Comparison of ENCODE assay signal across 8 mouse cellular contexts in the genomic region with DNA sequence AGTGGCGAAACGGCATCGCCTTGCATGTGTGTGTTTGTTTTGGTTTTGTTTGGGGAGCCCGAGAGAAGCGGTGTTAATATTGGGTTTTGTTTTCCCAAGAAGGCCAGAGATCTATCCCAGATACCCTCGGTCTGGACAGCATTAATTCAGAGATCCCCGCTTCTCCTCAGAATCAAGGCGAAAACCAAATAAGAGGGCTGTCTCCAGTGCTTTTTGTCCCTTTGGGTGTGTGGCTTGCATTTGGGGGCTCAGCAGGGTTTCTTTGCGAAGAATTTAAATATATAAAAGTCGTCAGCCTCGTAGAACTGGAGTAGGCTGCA. TPM values are rescaled to one million over a fixed set of nuclear protein-coding genes. Genes with fewer than 3 reads are reported as not detected.
DNase-seq lines count a peak whose midpoint lies in the region; ATAC-seq and TF ChIP-seq lines count a peak whose summit lies in the region.

No protein-coding gene starts in this region.

- DNase-seq in layer of hippocampus, adult 2 months (ENCODE audit: low spot score in 2 of 2), result no peak
- no peak for DNase-seq in layer of hippocampus, adult 9-11 months
- no peak for DNase-seq in adrenal gland, adult (ENCODE audit: inconsistent age in 2 of 2, low spot score in 1 of 2)
- DNase-seq in layer of hippocampus, postnatal 10 days (ENCODE audit: low spot score in 2 of 2), result no peak
- no peak for DNase-seq in urinary bladder, postnatal 4 days (ENCODE audit: low spot score in 2 of 2)

- no peak for TF ChIP-seq CTCF in layer of hippocampus, adult 2 months (conservative IDR thresholded peaks at IDR 0.05)
- TF ChIP-seq CTCF in cortical plate, adult 2 months (IDR thresholded peaks at IDR 0.05; ENCODE audit: extremely low read depth, insufficient read depth, low read length), result no peak

- peak overlapping the region; percentile 92 for H3K4me2 ChIP-seq in hindbrain, embryonic 16.5 days (ENCODE audit: low read length)
- H3K4me2 ChIP-seq in midbrain, embryonic 16.5 days (ENCODE audit: low read length), result peak overlapping the region; percentile 91

- no peak for TF ChIP-seq POLR2A in cortical plate, adult 2 months (IDR thresholded peaks at IDR 0.05; ENCODE audit: extremely low read depth, insufficient read depth, low read length)

- H3K27ac ChIP-seq in layer of hippocampus, adult 2 months, result peak overlapping the region; percentile 87
- no peak overlapping the region for H3K27ac ChIP-seq in cortical plate, adult 2 months (ENCODE audit: insufficient read depth, low read length)
- peak overlapping the region; percentile 75; the same call in 1 of the 2 replicates for H3K27ac ChIP-seq in hindbrain, embryonic 16.5 days (ENCODE audit: low read depth, low read length)
- peak overlapping the region; percentile 75; the same call in 1 of the 2 replicates for H3K27ac ChIP-seq in midbrain, embryonic 16.5 days (ENCODE audit: low read length)

- H3K9me3 ChIP-seq in hindbrain, embryonic 16.5 days (ENCODE audit: control insufficient read depth, low read length), result no peaks in the 10 kb centered on the region
- H3K9me3 ChIP-seq in midbrain, embryonic 16.5 days (replicated peaks; ENCODE audit: control insufficient read depth, low read length, poor library complexity, severe bottlenecking), result no peaks in the 10 kb centered on the region

- H3K4me3 ChIP-seq in layer of hippocampus, adult 2 months, result peak overlapping the region; percentile 95
- H3K4me3 ChIP-seq in cortical plate, adult 2 months (ENCODE audit: insufficient read depth, low read length), result peak overlapping the region; percentile 100
- peak overlapping the region; percentile 83 for H3K4me3 ChIP-seq in hindbrain, embryonic 16.5 days (ENCODE audit: low read length)
- peak overlapping the region; percentile 97 for H3K4me3 ChIP-seq in midbrain, embryonic 16.5 days (ENCODE audit: low read depth, low read length)

- ATAC-seq in hindbrain, embryonic 16.5 days, result no peak
- ATAC-seq in midbrain, embryonic 16.5 days, result no peak

- peak overlapping the region; percentile 92 for H3K9ac ChIP-seq in hindbrain, embryonic 16.5 days (ENCODE audit: low read depth, low read length)
- peak overlapping the region; percentile 93 for H3K9ac ChIP-seq in midbrain, embryonic 16.5 days (ENCODE audit: low read depth, low read length)

- 0 out of 2 replicates have a peak, but pooled peaks cover 3% of the 10 kb centered on the region for H3K36me3 ChIP-seq in hindbrain, embryonic 16.5 days (ENCODE audit: control insufficient read depth, insufficient read depth, low read length)
- H3K36me3 ChIP-seq in midbrain, embryonic 16.5 days (ENCODE audit: control insufficient read depth, insufficient read depth, low read length), result no peaks in the 10 kb centered on the region; the same call in 1 of the 2 replicates

- H3K4me1 ChIP-seq in cortical plate, adult 2 months (ENCODE audit: control insufficient read depth, insufficient read depth, low read length), result no peaks in the 10 kb centered on the region
- peaks cover 13% of the 10 kb centered on the region for H3K4me1 ChIP-seq in hindbrain, embryonic 16.5 days (ENCODE audit: control insufficient read depth, insufficient read depth, low read depth, low read length)
- peaks cover 15% of the 10 kb centered on the region for H3K4me1 ChIP-seq in midbrain, embryonic 16.5 days (ENCODE audit: control insufficient read depth, insufficient read depth, low read length)

- under 1% methylated on average over 11 of the region's 11 CpGs for WGBS in hindbrain, embryonic 16.5 days
- under 1% methylated on average over 11 of the region's 11 CpGs for WGBS in midbrain, embryonic 16.5 days

- H3K27me3 ChIP-seq in hindbrain, embryonic 16.5 days (replicated peaks; ENCODE audit: control insufficient read depth, insufficient read depth, low read length), result no peaks in the 10 kb centered on the region
- H3K27me3 ChIP-seq in midbrain, embryonic 16.5 days (ENCODE audit: control insufficient read depth, insufficient read depth, low read depth, low read length), result no peaks in the 10 kb centered on the region; the same call in 1 of the 2 replicates

RNA-seq across cellular contexts. Expression of a gene that starts 0.3 kb away (rescaled TPM):
- total RNA-seq in layer of hippocampus, adult 2 months (2021), result 100 to 1,000 TPM; 207 to 209 TPM
- polyA plus RNA-seq in cortical plate, adult 2 months (2012; rRNA removed), result 146 and 170 TPM in 2 replicates
- polyA plus RNA-seq in hindbrain, embryonic 16.5 days (2015; fragmentation: Nextera tagmentation; extraction: Ambion mirVana), result 14.8 and 17.1 TPM in 2 replicates
- polyA plus RNA-seq in midbrain, embryonic 16.5 days (2015; fragmentation: Nextera tagmentation; extraction: Ambion mirVana), result 24.0 and 24.6 TPM in 2 replicates
- total RNA-seq in layer of hippocampus, postnatal 10 days (2021), result 10 to 100 TPM; 83.9 to 88.5 TPM

RNA-seq across cellular contexts. Expression of a gene that starts 54.3 kb away (rescaled TPM):
- 10 to 100 TPM; 48.7 to 48.8 TPM for total RNA-seq in layer of hippocampus, adult 2 months (2021)
- polyA plus RNA-seq in cortical plate, adult 2 months (2012; rRNA removed), result 5.9 and 9.1 TPM in 2 replicates
- polyA plus RNA-seq in hindbrain, embryonic 16.5 days (2015; fragmentation: Nextera tagmentation; extraction: Ambion mirVana), result 4.4 and 7.0 TPM in 2 replicates
- polyA plus RNA-seq in midbrain, embryonic 16.5 days (2015; fragmentation: Nextera tagmentation; extraction: Ambion mirVana), result 4.2 and 5.1 TPM in 2 replicates
- 10 to 100 TPM; 21.7 to 25.0 TPM for total RNA-seq in layer of hippocampus, postnatal 10 days (2021)
